Mouse (Mus musculus): Measurements from ENCODE around the gene Dbp. TPM values are rescaled to one million over a fixed set of nuclear protein-coding genes. Genes with fewer than 3 reads are reported as not detected.
A peak's percentile ranks its signal among the peaks of the same experiment; 100 is the strongest.

Dbp gene
- polyA plus RNA-seq, 1 experiment from 2014 or later: 4.1 TPM

DNA sequence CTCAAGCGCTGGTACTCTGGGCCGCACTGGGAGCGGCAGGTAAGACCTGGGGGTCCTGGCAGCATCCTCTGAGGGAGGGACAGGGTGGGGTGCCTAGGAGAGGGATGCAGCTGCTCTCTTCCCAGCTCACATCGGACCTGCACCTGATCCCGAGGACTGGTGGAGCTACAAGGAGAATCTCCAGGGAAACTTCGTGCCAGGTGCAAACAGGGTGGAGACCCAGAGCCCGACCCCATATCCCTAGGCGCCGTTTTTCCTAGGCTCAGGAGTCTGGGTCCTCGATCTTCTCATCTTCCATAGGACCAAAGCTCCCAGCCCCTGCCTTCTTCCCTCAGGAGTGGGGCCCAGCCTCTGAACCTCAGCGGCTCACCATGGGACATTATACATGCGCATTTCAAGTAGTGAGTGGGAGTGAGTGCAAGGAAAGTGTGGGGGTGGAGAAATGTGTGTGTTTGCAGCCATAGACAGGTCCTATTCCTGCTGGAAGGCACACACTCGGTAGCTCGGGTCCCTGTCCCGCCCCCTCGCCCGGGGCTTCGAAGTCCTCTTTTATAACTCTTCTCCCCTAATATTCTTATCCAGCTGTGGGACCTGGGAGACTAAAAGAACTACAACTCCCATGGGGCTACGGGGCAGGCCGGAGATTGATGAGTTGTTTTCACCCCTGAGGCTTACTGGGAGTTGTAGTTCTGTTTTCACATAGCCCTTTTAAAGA lies 4.4 kb upstream of the Dbp start:
- H3K9me3 ChIP-seq: no peaks in the 10 kb centered on the region
- peak overlapping the region; percentile 88 for H3K27ac ChIP-seq (replicated peaks)
- H3K27me3 ChIP-seq: no peaks in the 10 kb centered on the region
- ATAC-seq (ENCODE audit: low FRiP score, low read depth): no peak
- H3K9ac ChIP-seq: peak overlapping the region; percentile 74
- peak overlapping the region; percentile 53 for H3K4me3 ChIP-seq
- no peaks in the 10 kb centered on the region for H3K36me3 ChIP-seq
- WGBS: under 1% methylated on average over 19 of the region's 20 CpGs
- H3K4me1 ChIP-seq (replicated peaks): peaks cover 52% of the 10 kb centered on the region
- peak overlapping the region; percentile 95 for H3K4me2 ChIP-seq

DNA sequence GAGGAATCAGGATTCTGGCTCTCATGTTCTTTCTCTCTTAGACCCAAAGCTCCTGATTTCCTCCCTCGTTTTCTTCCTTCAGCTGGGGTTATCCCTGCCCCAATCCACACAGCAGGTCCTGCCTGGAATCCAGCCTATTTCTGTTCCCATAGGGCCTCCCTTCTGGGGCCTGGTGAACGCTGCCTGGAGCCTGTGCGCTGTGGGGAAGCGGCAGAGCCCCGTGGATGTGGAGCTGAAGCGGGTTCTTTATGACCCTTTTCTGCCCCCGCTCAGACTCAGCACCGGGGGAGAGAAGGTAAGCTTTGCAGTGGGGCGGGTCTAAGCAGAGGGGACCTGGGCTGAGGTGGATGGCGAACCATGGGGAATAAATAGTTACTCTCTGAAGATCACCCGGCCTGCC lies 3.8 kb upstream of the Dbp start:
- Histone ChIP-seq H3K27ac (replicated peaks) (peak overlapping the region; percentile 88), H3K36me3 (no peaks in the 10 kb centered on the region), H3K4me1 (replicated peaks) (peaks cover 58% of the 10 kb centered on the region), H3K4me3 (peak overlapping the region; percentile 53), H3K27me3 (no peaks in the 10 kb centered on the region), H3K4me2 (peak overlapping the region; percentile 95), H3K9ac (peak overlapping the region; percentile 45), H3K9me3 (no peaks in the 10 kb centered on the region)
- WGBS: 28% methylated on average over 11 of the region's 11 CpGs
- ATAC-seq (ENCODE audit: low FRiP score, low read depth): no peak

DNA sequence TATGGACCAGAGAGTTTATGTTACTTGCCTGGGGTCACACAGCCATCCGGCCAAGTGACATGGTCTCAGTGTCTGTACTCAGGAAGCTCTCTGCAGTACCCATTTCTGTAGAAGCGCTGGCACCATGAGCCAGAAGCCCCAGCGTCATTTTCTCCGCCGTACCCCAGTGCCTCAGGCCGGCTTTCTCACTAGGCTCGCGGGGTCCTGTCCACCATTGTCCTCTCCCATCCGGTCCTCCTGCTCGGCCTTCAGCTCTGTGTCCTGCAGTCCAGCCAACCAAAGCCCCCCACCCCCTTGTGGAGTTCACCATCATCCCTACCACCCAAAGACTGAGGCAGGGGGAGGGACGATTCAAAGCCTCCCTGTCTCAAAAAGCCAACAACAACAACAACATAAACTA lies 3.3 kb upstream of the Dbp start:
- ATAC-seq (ENCODE audit: low FRiP score, low read depth): no peak
- no peaks in the 10 kb centered on the region for H3K36me3 ChIP-seq
- H3K9ac ChIP-seq: no peak overlapping the region
- no peak overlapping the region for H3K27ac ChIP-seq (replicated peaks)
- H3K4me2 ChIP-seq: peak overlapping the region; percentile 95
- H3K9me3 ChIP-seq: no peaks in the 10 kb centered on the region
- H3K27me3 ChIP-seq: no peaks in the 10 kb centered on the region
- H3K4me3 ChIP-seq: peak overlapping the region; percentile 53; the same call in 1 of the 2 replicates
- H3K4me1 ChIP-seq (replicated peaks): peaks cover 63% of the 10 kb centered on the region
- 88% methylated on average over 11 of the region's 11 CpGs for WGBS

DNA sequence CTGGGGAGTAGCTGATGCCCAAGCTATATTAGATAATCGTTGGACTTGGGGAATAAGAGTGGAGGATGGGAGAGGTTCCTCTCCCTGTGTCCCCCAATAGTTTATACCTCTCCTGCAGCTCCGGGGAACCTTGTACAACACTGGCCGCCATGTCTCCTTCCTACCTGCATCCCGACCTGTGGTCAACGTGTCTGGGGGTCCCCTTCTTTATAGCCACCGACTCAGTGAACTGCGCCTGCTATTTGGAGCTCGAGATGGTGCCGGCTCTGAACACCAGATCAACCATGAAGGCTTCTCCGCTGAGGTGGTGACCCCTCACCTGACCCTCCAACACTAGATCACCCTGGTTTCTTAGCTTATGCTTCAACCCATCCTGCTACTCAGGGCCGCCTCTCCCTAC lies 2.6 kb upstream of the Dbp start:
- H3K4me3 ChIP-seq: no peak overlapping the region
- H3K27me3 ChIP-seq: no peaks in the 10 kb centered on the region
- ATAC-seq (ENCODE audit: low FRiP score, low read depth): no peak
- 0 out of 2 replicates have a peak overlapping the region, but pooled peaks have one; percentile 98 for H3K4me2 ChIP-seq
- H3K36me3 ChIP-seq: no peaks in the 10 kb centered on the region
- 91% methylated on average over 11 of the region's 11 CpGs for WGBS
- no peak overlapping the region for H3K27ac ChIP-seq (replicated peaks)
- H3K9me3 ChIP-seq: no peaks in the 10 kb centered on the region
- no peak overlapping the region for H3K9ac ChIP-seq
- peaks cover 71% of the 10 kb centered on the region for H3K4me1 ChIP-seq (replicated peaks)

DNA sequence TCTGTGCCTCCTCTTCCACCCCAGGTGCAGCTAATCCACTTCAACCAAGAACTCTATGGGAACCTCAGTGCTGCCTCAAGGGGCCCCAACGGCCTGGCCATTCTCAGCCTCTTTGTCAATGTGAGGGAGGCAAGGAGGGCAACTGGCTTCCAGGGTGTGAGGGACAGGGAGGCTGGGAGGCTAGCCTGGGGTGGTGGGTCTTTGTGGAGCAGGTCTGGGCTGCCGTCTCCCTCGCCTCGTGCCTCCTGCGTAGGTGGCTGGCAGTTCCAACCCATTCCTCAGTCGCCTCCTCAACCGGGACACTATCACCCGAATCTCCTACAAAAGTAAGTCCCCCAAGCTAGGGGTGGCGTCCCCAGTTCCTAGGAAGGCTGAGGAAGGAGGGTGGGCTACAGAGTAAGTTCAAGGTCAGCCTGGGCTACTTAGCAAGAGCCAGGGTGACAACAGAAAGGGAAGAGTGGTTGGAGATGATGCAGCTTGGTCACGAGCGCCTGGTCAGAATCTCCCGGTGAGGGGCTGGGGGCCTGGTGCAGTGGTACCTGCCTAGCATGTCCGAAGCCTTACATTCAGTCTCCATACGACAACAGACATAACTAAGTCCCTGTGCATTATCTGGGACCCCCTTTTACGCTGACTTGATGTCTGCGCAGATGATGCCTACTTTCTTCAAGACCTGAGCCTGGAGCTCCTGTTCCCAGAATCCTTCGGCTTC lies 1.9 kb upstream of the Dbp start:
- H3K4me3 ChIP-seq: peak overlapping the region; percentile 61
- no peaks in the 10 kb centered on the region for H3K9me3 ChIP-seq
- WGBS: 93% methylated on average over 17 of the region's 17 CpGs
- H3K9ac ChIP-seq: no peak overlapping the region
- H3K4me1 ChIP-seq (replicated peaks): peaks cover 77% of the 10 kb centered on the region
- H3K27ac ChIP-seq (replicated peaks): peak overlapping the region; percentile 89
- H3K4me2 ChIP-seq: peak overlapping the region; percentile 98
- ATAC-seq (ENCODE audit: low FRiP score, low read depth): no peak
- no peaks in the 10 kb centered on the region for H3K36me3 ChIP-seq
- H3K27me3 ChIP-seq: no peaks in the 10 kb centered on the region

DNA sequence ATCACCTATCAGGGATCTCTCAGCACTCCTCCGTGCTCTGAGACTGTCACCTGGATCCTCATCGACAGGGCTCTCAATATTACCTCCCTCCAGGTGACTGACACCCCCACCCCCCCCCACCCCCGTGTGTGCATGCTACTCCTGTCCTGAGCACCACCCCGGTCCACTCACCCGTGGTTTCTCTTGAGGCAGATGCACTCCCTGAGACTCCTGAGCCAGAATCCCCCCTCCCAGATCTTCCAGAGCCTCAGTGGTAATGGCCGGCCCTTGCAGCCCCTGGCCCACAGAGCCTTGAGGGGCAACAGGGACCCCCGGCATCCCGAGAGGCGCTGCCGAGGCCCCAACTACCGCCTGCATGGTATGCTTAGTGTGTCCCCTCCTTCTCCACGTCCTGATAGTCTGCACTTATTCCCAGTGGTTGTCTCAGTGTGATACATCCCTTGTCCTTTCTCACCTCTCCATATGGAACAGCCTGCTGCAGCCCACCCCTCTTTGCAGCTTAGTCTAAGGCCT lies 1.3 kb upstream of the Dbp start:
- Histone ChIP-seq H3K27me3 (no peaks in the 10 kb centered on the region), H3K4me3 (peak overlapping the region; percentile 61), H3K4me1 (replicated peaks) (peaks cover 83% of the 10 kb centered on the region), H3K36me3 (no peaks in the 10 kb centered on the region), H3K4me2 (peak overlapping the region; percentile 98), H3K9me3 (no peaks in the 10 kb centered on the region), H3K9ac (peak overlapping the region; percentile 44), H3K27ac (replicated peaks) (peak overlapping the region; percentile 89)
- no peak; the same call in 1 of the 2 replicates for ATAC-seq (ENCODE audit: low FRiP score, low read depth)
- 27% methylated on average over 12 of the region's 12 CpGs for WGBS

DNA sequence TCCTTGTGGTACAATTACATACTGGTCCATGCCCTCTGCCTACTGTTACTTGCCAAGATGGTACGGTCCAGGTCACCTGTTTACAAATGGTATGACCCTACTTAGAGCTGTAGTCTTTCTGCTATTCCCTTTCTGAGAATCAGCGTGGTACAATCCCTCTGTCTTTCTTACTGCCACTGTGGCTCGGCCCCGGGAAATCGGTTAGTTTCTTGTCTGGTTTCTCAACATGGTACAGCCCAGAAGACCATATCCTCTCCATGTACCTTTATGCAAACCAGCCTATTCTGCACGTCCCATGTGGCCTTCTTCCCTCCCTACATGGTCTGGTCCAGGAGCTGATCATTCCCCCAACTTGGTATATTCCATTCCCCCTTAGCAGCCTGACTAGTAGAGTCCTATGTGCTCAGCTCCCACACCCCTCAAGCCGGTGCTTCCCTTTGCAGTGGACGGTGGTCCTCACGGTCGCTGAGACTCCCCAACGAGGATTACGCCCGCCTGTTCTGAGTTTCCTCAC lies 785 bp upstream of the Dbp start:
- peaks cover 87% of the 10 kb centered on the region for H3K4me1 ChIP-seq (replicated peaks)
- ATAC-seq (ENCODE audit: low FRiP score, low read depth): peak; percentile 37
- WGBS: 0% methylated on average over 13 of the region's 13 CpGs

DNA sequence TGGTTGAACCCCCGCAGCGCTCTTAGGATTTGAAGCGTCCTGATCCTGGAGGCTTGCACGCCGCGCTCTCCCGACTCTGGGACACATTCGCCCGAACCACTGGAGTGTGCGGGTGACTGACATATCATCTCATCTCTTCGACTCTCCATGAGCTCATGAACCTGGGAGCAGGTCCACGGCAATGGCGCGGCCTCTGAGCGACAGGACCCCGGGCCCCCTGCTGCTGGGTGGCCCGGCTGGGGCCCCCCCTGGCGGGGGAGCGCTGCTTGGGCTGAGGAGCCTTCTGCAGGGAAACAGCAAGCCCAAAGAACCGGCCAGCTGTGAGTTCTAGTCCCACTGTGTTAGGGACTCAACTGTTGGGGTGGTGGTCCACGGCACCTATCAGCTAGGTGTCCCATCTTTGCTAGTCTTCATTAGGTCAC lies 566 bp downstream of the Dbp start:
- Histone ChIP-seq H3K4me3 (peak overlapping the region; percentile 61), H3K27me3 (no peaks in the 10 kb centered on the region), H3K9me3 (no peaks in the 10 kb centered on the region), H3K4me2 (peak overlapping the region; percentile 98), H3K9ac (peak overlapping the region; percentile 77), H3K27ac (replicated peaks) (peak overlapping the region; percentile 67), H3K36me3 (peaks cover 4% of the 10 kb centered on the region), H3K4me1 (replicated peaks) (peaks cover 87% of the 10 kb centered on the region)
- no peak for ATAC-seq (ENCODE audit: low FRiP score, low read depth)
- 1% methylated on average over 21 of the region's 21 CpGs for WGBS

More for the DNA sequence above, 785 bp upstream of the Dbp start:
- H3K4me2 ChIP-seq: peak overlapping the region; percentile 98
- no peaks in the 10 kb centered on the region for H3K27me3 ChIP-seq
- peak overlapping the region; percentile 89 for H3K27ac ChIP-seq (replicated peaks)
- H3K4me3 ChIP-seq: peak overlapping the region; percentile 61
- H3K9ac ChIP-seq: peak overlapping the region; percentile 44
- no peaks in the 10 kb centered on the region for H3K36me3 ChIP-seq
- no peaks in the 10 kb centered on the region for H3K9me3 ChIP-seq

DNA sequence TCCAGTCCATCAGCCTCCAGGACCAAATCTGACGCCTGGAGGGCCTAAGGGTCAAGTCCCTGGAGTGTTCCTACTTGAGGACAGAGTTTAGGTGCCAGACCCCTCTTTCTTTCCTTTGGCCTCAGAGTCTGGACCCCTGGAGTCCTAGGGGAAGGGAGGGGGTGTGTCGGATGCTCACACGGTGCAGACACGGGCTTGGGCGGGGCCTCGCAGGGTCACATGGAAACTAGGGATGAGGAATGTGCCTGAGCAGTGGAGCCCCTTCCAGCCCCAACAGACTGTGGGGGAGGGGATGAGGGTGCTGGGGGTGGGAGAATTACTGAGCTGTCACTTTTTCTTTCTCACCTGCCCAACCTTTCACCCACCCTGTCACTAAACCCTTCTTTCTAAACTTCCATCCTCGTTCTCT lies 989 bp downstream of the Dbp start:
- Histone ChIP-seq H3K27ac (replicated peaks) (peak overlapping the region; percentile 73; the same call in 1 of the 2 replicates), H3K27me3 (no peaks in the 10 kb centered on the region), H3K9ac (peak overlapping the region; percentile 77), H3K4me1 (replicated peaks) (peaks cover 86% of the 10 kb centered on the region), H3K36me3 (peaks cover 8% of the 10 kb centered on the region), H3K4me2 (peak overlapping the region; percentile 98), H3K4me3 (peak overlapping the region; percentile 61), H3K9me3 (no peaks in the 10 kb centered on the region)
- ATAC-seq (ENCODE audit: low FRiP score, low read depth): no peak
- WGBS: under 1% methylated on average over 7 of the region's 7 CpGs

DNA sequence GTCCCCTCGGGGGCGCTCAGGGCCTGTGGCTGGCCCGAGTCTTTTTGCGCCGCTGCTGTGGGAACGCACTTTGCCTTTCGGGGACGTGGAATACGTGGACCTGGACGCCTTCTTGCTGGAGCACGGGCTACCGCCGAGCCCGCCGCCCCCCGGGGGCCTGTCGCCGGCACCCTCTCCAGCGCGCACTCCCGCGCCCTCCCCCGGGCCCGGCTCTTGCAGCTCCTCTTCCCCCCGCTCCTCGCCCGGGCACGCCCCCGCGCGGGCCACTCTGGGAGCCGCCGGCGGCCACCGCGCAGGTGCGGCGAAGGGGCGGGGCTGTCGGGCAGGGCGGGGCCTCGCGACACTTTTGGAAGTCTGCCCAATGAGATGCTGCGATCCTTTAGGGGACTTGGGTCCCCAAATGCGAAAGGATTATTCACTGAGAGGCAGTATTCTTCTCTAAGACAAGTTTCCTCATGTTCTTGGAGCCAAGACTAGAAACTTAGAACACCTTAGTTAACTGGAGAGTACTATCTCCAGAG lies 1.9 kb downstream of the Dbp start:
- under 1% methylated on average over 45 of the region's 45 CpGs for WGBS
- no peak for ATAC-seq (ENCODE audit: low FRiP score, low read depth)
- Histone ChIP-seq H3K27me3 (no peaks in the 10 kb centered on the region), H3K36me3 (peaks cover 13% of the 10 kb centered on the region), H3K9me3 (no peaks in the 10 kb centered on the region), H3K9ac (peak overlapping the region; percentile 77), H3K4me2 (peak overlapping the region; percentile 98), H3K27ac (replicated peaks) (peak overlapping the region; percentile 73), H3K4me1 (replicated peaks) (peaks cover 78% of the 10 kb centered on the region), H3K4me3 (peak overlapping the region; percentile 61)

DNA sequence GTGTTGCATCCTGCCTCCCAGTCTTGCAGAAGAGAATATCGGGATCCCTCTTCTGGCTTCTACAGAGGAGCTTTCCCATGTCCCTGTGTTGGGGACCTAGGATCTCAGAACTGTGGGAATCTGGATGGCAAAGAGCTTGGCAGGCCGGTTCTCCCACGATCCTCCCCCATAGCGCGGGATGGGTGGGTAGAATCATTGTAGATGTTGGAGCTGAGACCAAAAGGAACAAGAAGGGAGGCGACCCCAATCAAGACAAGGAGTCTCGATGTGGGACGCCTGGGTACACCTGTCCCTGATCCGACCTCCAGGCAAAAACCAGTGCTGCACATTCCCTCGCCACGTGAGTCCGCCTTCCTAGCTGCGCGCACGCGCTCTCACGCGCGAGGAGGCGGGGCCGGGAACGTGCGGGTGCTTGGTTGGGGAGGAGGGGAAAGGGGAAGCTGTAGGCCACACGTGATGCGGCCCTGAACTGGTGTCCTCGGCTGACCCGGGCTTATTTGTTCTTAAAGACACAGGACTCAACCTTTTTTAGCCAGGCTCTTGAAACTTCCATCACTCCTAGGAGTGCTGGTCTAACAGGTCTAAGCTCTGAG lies 2.6 kb downstream of the Dbp start:
- H3K9me3 ChIP-seq: no peaks in the 10 kb centered on the region
- no peak for ATAC-seq (ENCODE audit: low FRiP score, low read depth)
- H3K4me1 ChIP-seq (replicated peaks): peaks cover 76% of the 10 kb centered on the region
- no peaks in the 10 kb centered on the region for H3K27me3 ChIP-seq
- peak overlapping the region; percentile 73 for H3K27ac ChIP-seq (replicated peaks)
- H3K4me2 ChIP-seq: peak overlapping the region; percentile 98
- peak overlapping the region; percentile 23; the same call in 1 of the 2 replicates for H3K9ac ChIP-seq
- 1% methylated on average over 27 of the region's 27 CpGs for WGBS
- peaks cover 20% of the 10 kb centered on the region for H3K36me3 ChIP-seq
- H3K4me3 ChIP-seq: peak overlapping the region; percentile 61
